Mouse (Mus musculus): ENCODE measurements around the gene Cacng7. TPM values are rescaled to one million over a fixed set of nuclear protein-coding genes. Genes with fewer than 3 reads are reported as not detected.

The Cacng7 gene
- total RNA-seq, 2 experiments from 2014 or later: 182 to 196 TPM

DNA sequence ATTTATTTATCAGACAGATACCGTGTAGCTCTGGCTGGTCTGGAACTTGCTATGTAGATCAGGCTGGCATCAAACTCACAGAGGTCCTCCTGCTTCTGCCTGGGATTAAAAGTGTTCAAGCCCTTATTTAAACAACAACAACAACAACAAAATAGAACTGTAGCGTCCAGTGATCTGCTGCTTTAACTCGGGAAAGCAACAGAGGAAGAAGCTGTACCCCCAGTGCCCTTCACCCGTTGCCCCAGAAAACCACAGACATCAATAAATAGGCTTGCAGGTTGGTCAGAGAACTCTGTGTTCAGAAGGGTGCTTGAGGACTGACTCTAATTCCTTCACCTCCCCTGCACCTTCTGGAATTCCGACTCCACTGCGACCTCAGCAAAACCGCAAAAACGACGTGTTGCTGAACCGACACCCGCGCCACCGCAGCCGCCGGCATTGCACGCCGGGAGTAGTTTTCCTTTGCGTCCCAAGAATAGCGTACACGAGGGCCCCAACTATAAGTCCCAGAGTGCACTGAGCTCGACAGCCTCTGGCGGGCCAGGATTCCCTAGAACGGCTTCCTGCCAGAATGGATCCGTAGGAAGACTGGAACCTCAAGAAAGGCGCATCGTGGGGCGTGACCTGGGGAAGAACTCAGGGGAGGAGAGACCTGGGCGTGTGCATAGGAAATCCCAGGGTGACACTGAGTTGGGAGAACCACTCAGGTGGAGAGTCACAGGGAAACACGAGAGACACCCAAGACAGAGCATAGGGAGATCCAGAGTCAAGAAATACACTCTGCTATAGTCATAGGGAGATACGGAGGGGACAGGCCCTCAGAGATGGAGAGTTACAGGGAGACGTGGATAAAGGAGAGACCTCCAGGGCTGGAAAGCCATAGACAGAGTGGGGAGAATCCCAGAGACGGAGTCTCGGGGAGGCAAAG lies 30.9 kb upstream of the Cacng7 start:
- DNase-seq (ENCODE audit: low spot score in 2 of 2): peak; percentile 46 to 57

DNA sequence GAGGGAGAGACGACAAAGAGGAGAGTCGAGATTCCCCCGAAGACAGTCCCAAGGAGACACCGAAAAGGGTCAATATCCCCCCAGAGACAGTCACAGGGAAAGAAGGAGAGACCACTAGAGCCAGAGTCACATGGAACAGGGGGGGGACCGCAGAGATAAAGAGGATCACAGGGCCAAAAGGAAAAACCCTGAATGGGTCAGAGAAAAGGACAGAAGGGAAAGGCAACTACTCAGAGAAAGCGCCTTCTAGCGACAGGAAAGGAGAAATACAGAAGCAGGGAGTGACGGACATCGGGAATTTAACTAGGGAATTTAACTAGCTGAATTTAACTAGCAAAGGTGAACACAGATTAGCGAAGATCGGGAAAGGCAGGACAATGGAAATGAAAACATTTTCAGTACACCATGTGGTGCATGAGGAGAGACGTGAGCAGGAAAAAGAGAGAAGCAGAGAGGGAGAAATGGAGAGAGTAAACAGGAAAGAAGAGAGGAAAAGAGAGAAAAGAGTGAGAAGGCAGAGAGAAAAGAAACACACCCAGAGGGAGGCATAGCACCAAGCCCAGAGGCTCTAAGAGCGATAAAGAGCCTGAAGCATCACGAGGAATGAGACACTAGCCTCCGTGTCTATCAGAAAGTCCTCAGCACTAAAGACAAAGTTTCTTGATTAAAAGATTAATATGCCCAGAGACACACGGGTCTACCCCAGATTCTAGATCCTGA lies 30.0 kb upstream of the Cacng7 start:
- intact Hi-C loops (cut with DNase I): loop anchor here (2.0 to 5.0 kb wide), 2 partner anchors 28 to 80 kb away; no protein-coding TSS in a partner anchor
- no peak for DNase-seq (ENCODE audit: low spot score in 2 of 2)

More for the DNA sequence above, 30.9 kb upstream of the Cacng7 start:
- intact Hi-C loops (cut with DNase I): loop anchor here (2.0 to 5.0 kb wide), 2 partner anchors 29 to 80 kb away; no protein-coding TSS in a partner anchor

DNA sequence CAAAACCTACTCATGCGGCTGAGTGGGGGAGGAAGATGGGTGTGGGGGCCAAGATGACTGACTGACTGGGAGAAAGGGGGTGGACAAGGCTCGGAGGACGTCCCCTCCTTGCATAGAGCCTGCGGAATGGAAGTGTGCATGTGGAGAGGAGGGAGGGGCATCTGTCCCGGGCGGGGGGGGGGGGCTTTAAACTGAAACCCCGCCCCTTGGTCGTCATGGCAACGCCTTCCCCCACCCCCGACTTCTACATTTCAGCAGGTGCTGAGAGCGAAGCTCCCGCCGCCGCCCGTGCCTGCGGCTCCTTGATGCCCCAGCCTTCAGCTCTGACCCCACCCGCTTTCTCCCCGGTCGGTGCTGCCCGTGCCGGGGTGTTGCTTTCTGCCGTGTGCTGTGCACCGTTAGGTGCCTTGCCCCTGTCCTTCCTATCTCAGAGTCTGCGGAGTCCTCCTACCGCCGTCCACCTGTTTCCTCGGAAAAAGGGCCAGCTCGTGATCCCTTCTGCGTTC lies 29.4 kb upstream of the Cacng7 start:
- peak; percentile 65 to 67 for DNase-seq (ENCODE audit: low spot score in 2 of 2)
- intact Hi-C loops (cut with DNase I): loop anchor here (2.0 to 5.0 kb wide), 2 partner anchors 27 to 81 kb away; no protein-coding TSS in a partner anchor

DNA sequence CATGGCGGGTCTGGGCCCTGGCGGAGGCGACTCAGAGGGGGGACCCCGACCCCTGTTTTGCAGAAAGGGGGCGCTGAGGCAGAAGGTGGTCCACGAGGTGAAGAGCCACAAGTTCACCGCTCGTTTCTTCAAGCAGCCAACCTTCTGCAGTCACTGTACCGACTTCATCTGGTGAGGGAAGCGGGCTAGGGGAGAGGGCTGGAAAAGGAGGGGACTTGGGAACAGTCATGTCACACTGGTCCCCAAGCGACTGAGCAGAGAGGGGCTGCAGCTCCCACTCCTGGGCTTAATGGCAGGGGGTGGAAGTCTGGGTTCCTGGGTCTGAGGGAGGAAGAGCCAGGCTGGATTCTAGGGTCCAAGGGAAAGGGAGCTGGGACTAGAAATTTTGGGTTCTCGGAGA lies 29.0 kb upstream of the Cacng7 start:
- peak in 1 of 2 experiments; percentile 22 for DNase-seq (ENCODE audit: low spot score in 2 of 2)
- intact Hi-C loops (cut with DNase I): loop anchor here (2.0 to 5.0 kb wide), 2 partner anchors 27 to 81 kb away; no protein-coding TSS in a partner anchor

DNA sequence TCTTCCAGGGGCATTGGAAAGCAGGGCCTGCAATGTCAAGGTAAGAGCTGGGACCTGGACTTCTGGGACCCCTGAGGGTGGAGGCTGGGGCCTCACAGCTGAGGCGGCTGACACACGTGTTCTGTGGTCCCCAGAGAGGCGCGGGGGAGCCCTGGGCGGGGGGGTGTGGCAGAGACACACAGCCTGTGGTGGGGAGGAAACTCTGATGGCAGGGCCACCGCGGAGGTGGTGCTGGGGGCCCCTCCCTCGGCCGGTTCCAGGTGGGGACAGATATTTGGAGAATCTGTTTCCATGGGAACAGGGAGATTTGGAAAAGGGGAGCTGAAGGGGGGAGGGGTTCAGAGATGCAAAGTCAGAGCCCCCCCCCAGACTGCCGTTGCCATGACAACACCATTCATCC lies 28.5 kb upstream of the Cacng7 start:
- intact Hi-C loops (cut with DNase I): loop anchor here (5.0 kb wide), 1 partner anchor 82 kb away; no protein-coding TSS in a partner anchor
- DNase-seq (ENCODE audit: low spot score in 2 of 2): peak; percentile 50 to 63

DNA sequence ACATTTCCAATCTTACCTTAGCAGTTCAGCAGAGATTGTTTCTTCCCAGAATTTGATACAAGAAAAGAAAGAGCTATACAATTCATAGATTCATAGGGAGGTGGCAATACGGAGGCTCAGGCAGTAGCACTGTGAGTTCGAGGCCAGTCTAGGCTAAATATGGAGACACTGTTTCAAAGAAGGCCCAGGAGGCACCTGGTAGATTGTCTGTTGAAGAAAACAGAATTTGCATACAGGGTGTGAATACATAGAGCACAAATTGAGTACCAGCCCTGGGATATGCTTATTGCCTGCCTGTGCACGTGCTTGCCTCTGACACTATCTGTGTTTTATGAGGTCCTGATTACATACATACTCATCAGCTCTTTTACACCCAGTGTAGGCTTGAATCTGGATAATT lies 26.4 kb upstream of the Cacng7 start:
- no peak for DNase-seq (ENCODE audit: low spot score in 2 of 2)
- intact Hi-C loops (cut with DNase I): no loop called here

DNA sequence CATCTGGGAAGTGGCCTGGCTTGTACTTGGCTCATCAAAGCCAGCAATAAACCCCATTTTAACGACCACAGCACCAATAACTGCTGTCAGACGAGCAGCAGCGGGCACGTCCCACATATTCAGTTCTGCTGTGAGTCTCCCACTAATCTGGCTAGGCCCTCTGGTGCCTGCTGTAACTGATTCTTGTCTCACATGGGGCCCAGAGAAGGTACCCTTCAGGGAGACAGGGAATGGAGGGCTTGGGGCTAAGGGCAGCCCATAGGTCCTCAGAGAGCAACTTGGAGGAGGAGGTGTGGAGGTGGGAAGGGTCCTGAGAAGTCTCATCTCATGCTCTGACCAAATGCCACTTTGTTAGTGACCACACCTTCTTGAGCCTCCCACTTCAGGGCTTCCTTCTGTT lies 24.1 kb upstream of the Cacng7 start:
- no peak for DNase-seq (ENCODE audit: low spot score in 2 of 2)
- intact Hi-C loops (cut with DNase I): no loop called here

DNA sequence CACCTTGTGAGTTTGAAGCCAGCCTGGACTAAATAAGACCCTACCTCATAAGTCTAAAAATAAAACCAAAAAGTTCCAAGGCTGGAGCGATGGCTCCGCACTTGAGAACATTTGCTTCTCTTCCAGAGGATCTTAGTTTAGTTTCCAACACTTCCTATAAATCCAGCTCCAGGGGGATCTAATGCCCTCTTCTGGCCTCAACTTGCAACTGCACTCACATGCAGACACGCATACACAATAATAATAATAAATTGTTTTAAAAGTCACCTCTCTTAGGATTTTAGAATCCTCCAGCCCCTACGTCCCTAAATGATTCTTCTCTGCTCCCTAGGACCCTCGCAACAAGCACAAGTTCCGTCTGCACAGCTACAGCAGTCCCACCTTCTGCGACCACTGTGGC lies 22.5 kb upstream of the Cacng7 start:
- DNase-seq (ENCODE audit: low spot score in 2 of 2): no peak
- intact Hi-C loops (cut with DNase I): no loop called here

DNA sequence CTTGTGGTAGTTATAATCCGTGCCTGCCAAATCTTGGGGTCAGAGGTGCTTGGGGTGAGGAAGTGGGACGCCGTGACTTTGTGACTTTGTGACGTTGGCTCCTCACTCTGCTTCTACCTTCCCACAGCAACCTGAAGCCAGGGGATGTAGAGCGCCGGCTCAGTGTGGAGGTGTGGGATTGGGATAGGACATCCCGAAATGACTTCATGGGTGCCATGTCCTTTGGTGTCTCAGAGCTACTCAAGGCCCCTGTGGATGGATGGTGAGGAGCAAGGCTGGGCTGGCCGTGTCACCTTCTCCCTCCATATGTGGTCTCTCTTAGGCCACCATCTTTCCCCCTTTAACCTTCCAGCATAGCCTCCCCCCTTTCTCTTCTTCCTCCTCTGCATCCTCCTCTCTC lies 19.2 kb upstream of the Cacng7 start:
- intact Hi-C loops (cut with DNase I): no loop called here
- no peak for DNase-seq (ENCODE audit: low spot score in 2 of 2)

DNA sequence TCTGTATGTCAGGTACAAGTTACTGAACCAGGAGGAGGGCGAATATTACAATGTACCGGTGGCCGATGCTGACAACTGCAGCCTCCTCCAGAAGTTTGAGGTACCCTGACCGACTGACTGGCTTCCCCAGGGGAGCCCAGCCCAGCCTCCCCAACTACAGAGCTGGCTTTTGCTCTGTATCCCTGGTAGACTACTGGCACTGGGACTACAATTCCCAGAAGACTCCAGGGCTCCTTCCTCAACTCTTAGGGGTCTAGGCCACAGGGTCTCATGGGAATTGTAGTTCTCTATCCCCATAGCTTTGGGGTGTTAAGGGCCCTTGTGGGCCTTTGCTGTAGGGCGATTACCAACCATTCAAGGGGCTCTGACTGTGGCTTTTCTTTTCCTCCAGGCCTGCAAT lies 18.6 kb upstream of the Cacng7 start:
- no peak for DNase-seq (ENCODE audit: low spot score in 2 of 2)
- intact Hi-C loops (cut with DNase I): no loop called here

DNA sequence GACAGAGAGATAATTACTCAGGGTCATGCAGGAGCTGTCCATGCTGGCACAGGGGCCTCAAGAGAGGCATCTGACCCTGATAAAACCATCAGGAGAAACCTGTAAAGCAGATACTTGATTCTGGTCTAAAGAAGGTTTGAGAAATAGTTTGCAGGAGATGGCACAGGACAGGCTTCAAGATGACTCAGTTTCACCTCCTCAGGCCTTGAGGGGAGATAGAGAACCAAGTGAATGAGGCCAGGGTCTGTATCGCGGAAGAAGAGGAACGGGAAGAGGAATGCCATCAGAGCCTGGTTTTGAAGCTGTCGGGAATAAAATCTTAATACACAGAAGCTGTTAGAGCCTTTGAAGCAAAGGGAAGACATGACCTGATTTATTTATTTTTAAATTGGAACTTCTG lies 15.1 kb upstream of the Cacng7 start:
- intact Hi-C loops (cut with DNase I): no loop called here

DNA sequence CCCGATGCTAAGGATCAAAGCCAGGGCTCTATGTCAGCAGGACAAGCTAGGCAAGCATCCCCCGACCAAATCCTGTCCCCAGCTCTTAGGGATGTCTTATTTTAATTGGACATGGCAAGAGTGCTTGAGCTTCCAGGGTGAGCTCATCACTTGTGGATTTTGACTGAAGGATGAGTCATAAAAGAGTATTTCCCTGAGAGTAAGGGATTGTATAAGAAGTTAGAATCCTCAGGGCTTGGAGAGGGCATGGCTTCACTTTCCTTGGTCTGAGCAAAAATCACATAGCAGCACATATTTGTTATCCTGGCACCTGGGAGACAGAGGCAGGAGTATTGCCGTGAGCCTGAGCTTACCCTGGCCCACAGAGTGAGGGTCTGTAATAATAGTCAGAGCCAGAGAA lies 11.9 kb upstream of the Cacng7 start:
- intact Hi-C loops (cut with DNase I): no loop called here
- no peak for DNase-seq (ENCODE audit: low spot score in 2 of 2)

More for the DNA sequence above, 15.1 kb upstream of the Cacng7 start:
- no peak for DNase-seq (ENCODE audit: low spot score in 2 of 2)

DNA sequence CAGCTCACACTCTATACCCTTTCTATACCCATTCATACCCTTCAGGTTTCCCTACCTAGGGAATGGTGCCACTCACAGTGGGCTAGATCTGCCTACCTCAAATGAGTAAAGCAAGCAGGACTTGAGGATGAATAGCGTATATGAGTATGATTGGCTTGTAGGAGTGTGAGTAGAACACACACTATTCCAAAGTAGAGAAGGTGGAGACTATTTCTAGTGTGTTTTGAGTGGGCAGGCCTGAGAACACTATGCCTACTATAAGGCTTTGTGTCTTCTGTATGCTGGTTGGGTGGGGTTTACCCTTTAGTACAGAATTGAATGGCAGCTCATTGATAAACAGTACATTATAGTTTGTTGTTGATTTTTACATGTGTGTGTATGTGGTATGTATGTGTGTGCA lies 8.9 kb upstream of the Cacng7 start:
- DNase-seq (ENCODE audit: low spot score in 2 of 2): no peak
- intact Hi-C loops (cut with DNase I): no loop called here

DNA sequence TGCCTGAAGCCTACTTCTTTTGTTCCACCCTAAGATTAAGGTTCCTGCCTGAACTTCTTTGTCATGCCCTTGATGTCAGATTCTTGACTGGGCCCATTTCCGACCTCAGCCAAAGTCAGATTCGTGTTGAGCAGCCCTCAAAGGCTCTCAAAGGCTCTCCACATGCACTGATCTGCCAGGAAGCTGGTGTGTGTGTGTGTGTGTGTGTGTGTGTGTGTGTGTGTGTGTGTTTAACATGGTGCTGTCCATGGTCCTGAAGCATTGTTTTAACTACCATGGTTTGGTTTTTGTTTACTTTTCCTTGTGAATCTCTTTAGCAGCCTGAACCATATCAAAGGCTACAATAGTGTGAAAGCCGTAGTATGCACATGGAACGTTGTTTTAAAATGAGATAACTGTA lies 4.8 kb upstream of the Cacng7 start:
- intact Hi-C loops (cut with DNase I): no loop called here
- DNase-seq (ENCODE audit: low spot score in 2 of 2): no peak

DNA sequence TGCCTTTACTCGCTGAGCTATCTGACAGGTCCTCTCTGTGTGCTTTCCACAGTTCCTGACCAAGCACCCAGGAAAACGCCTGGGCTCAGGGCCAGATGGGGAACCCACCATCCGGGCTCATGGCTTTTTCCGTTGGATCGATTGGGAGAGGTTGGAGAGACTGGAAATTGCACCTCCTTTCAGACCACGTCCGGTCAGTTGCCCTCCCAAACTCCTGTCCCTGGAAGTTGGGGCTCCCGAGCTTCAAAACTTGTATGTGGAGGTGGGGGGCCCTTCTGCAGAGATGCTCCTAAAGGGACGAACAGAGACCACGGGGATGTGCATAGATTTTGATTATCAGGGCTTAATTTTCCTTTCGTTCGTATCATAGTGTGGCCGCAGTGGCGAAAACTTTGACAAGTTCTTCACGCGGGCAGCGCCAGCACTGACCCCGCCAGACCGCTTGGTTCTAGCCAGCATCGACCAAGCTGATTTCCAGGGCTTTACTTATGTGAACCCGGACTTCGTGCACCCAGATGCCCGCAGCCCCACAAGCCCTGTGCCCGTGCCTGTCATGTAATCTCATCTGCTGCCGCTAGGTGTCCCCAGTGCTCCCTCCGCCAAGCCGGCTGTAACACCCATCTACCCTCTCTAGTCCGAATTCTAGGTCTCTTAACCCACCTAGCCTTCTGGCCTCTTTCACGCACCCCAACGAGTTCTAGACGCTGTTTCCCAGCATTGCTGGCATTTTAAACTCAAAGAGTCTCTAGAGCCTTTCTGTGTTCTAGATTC lies 2.8 kb upstream of the Cacng7 start:
- peak; percentile 84 for DNase-seq (ENCODE audit: low spot score in 2 of 2)
- intact Hi-C loops (cut with DNase I): loop anchor here (2.0 to 10.0 kb wide), 3 partner anchors 27 to 119 kb away; partner anchors contain the start of gene Cacng8

DNA sequence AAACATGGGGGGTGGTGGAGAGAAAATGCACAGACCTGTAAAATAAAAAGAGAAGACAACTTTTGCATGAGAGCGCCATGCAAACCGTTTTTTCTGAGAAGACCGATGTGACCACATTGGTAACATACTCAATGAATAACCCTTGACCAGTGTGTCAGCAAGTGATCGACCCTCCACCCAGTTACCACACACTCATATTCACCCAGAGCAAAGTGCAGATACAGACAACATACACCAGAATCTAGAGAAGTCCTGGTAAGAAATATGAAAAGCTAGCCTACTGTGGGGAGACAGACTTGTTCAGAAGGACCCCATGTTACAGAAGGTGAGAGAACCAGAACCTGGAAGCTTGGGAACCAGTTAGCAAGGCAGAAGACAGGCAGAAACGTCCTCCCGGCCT lies 1.6 kb upstream of the Cacng7 start:
- intact Hi-C loops (cut with DNase I): loop anchor here (2.0 to 10.0 kb wide), 3 partner anchors 28 to 118 kb away; partner anchors contain the start of gene Cacng8
- DNase-seq (ENCODE audit: low spot score in 2 of 2): no peak

DNA sequence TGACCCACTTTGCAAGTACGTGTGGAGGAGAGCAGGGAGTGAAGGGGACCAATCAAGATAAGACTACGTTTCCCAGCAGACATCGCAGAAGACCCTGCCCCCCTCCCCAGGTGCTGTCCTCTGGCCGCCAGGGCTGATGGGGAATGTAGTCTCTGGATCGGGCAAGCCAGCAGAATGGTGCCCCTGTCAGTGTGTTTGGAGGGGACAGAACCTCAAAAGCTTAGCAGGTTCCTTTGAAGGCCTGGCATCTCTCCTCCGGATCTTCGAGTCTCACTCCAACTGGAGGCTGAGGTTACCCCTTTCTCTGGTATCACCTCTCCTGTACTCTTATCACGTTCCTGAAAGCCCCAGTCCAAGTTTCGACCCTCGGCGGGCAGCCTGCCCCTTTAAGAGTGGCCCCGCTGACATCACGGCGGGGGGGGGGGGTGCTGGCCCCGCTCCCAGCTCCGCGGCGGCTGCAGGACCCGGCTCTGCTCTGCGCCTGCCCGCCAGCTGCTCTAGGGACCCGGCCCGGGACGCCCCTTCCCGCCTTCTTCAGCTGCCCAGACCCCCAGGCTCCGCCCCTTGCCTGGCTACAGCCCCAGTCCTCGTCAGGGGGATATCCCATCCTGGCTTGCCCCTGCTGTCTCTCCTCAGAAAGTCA lies 1.1 kb upstream of the Cacng7 start:
- peak; percentile 86 to 87 for DNase-seq (ENCODE audit: low spot score in 2 of 2)
- intact Hi-C loops (cut with DNase I): loop anchor here (2.0 to 10.0 kb wide), 3 partner anchors 29 to 117 kb away; partner anchors contain the start of gene Cacng8

DNA sequence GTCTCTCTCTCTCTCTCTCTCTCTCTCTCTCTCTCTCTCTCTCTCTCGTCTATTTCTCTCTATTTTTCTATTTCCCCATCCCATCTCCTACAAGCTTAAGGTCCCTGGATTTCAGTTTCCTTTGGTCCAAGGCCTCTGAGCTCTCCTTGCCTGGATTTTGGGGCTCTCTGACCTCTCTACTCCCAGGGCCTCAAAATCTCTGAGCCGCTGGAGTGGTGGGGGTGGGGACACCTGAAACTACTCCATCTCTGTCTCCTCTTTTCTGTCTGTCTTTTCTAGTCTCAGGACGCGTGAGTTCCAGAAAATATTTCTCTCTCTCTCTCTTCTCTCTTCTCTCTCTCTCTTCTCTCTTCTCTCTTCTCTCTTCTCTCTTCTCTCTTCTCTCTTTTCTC lies 535 bp upstream of the Cacng7 start:
- no peak for DNase-seq (ENCODE audit: low spot score in 2 of 2)
- intact Hi-C loops (cut with DNase I): loop anchor here (10.0 kb wide), 1 partner anchor 63 kb away; the partner anchor contains the start of gene Cacng8

DNA sequence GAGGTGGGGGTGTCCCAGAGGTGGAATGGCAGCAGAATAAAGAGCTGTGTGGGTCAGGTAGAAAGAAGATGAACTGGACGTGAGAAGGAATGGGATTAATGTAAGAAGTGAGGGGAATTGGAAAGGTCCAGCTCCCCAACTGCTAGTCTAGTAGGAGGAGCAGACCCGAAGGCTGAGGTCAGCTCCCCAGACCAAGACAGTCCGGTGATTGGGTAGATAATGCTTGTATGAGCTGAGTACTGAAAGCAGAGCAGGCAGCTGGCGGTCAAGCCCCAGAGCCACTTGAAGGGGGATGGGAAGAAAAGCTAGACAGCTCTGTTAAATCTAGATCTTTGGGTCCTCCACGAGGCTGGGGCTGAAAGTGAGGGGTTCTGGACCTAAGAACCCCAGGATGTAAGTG lies 787 bp downstream of the Cacng7 start:
- intact Hi-C loops (cut with DNase I): loop anchor here (10.0 kb wide), 1 partner anchor 61 kb away; the partner anchor contains the start of gene Cacng8
- DNase-seq (ENCODE audit: low spot score in 2 of 2): no peak
